Mouse (Mus musculus): ENCODE data around the gene Osbp2.

DNA sequence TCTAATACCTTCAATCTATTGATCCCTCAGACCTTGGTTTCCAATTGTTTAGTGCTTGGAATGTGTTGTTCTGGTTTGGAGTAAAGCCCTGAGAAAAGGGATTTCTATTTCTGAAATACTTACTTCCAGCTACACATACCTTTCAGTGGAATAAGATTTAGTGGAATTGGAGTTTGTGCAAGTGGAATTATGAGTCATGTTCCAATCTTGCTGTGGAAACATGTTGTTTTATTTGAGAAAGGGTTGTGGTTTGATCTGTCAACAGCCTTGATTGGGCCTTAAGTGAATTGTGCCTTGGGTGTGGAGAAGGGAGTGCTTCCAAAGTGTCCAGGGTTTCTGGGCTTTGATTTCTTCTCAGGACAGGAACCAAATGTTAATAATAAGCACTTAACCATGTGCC is 193.9 kb downstream of the Osbp2 start:
- TF ChIP-seq CTCF (conservative IDR thresholded peaks at IDR 0.05; ENCODE audit: insufficient read depth, insufficient read length, low read depth, low read length), result no peak
- no peak for TF ChIP-seq POLR2A (IDR thresholded peaks at IDR 0.05; ENCODE audit: low read depth, low read length)
